Mouse (Mus musculus) liver, adult (tissue): ENCODE measurements around the gene Pphln1.

ENCODE experiments used
- GATA4 ChIP-seq: IDR thresholded peaks from 2 replicates; pipeline ENCODE4 v1.6.1; 2014; ENCODE audit warnings: mild to moderate bottlenecking, low read length; ENCODE audit not compliant: insufficient replicate concordance

The Pphln1 gene

GRCm38 (mm10) chr15:93397826-93398698 lies at the start of gene Pphln1, which contains the start of gene Zcrb1:
Gene Pphln1, plus strand, starts transcription at chr15:93398350.
Gene Zcrb1, minus strand, starts transcription at chr15:93398334.
- TF ChIP-seq GATA4: peak; percentile 30; the same call in 1 of the 2 replicates

- TF ChIP-seq GATA4: no peak
Measured at GRCm38 (mm10) chr15:93358346-93359095, 39.6 kb upstream of the Pphln1 start.

- no peak for TF ChIP-seq GATA4
Measured at GRCm38 (mm10) chr15:93365561-93365960, 32.6 kb upstream of the Pphln1 start.

DNA sequence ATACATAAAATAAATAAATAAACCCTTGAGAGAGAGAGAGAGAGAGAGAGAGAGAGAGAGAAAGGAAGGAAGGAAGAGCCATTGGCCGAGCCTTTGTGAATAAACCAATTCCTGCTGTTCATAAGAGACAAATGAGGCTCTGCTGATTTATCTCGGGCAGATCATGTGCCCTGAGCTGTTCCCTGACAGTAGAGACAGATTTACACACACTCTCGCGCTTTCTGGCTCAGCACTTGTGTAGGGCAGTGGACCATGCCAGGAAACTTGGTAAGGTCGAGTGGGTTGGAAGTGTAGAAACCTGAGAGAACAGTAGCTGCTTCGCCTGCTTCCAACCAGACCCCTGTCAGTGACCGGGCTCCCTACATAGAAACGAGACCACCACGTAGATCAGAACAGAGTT lies 29.6 kb upstream of the Pphln1 start:
- TF ChIP-seq GATA4: no peak

- TF ChIP-seq GATA4: no peak
Measured at GRCm38 (mm10) chr15:93371838-93372237, 26.3 kb upstream of the Pphln1 start.

DNA sequence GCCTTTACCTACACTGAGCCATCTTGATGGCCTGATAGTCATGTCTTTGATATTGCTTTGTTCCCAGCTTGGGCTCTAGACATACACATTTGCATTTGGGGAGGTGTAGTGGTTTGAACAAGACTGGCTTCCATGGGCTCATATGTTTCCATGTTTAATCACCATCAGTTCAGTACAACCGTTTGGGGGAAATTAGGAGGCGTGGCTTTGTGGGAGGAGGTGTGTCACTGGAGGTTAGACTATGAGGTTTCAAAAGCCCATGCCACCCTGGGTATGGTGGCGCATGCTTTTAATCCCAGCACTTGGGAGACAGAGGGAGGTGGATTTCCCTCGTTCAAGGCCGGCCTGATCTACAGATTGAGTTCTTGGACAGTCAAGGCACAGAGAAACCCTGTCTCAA lies 22.5 kb upstream of the Pphln1 start:
- no peak for TF ChIP-seq GATA4

DNA sequence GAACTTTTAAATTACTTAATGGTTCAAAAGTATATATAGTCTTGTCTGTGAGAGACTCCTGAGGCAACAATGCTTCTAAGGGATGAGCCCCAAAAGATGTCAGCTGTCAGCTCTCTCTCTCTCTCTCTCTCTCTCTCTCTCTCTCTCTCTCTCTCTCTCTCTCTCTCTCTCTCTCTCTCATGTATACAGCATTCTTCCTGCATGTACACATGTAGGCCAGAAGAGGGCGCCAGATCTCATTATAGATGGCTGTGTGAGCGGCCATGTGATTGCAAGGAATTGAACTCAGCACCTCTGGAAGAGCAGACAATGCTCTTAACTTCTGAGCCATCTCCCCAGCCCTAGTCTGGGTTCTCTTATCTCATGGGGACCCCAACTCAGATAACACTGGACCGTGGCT lies 19.0 kb upstream of the Pphln1 start:
- no peak for TF ChIP-seq GATA4

DNA sequence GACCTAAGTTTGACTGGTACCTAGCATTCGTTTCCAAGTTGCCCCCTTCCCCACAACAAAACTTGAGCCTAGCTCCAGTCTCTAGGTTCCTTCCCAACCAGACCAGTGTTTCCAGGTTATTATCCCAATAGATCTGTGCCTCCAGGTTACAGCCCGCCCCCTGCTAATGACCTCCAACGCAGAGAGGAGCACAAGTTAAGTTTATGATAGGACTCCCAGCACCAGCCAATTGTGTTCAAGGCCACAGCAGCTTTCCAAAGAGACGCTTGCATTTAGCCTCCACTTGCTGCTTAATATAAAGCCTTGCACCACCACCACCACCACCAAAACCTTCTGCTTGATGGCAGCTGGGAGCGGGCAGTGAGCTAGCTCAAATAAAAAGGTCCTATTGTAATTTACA lies 16.8 kb upstream of the Pphln1 start:
- TF ChIP-seq GATA4: no peak

DNA sequence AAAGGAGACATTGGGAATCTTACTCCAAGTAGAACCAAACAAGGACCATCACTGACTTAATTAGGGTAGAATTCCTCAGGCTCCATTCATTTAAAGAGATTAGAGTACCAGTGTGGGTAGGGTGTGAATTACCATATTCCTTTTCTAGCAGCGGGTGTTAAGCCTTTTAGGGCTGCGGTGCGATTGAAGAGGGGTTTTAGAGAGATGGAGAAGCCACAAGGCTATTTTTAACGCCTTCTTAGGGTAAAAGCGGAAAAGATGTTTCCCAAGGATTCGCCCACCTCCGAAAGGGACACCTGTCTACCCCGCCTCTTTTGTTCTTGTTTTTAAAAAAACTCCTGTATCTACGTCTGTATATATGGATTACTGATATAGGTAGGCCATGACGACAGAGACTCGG lies 881 bp upstream of the Pphln1 start:
- TF ChIP-seq GATA4: no peak

DNA sequence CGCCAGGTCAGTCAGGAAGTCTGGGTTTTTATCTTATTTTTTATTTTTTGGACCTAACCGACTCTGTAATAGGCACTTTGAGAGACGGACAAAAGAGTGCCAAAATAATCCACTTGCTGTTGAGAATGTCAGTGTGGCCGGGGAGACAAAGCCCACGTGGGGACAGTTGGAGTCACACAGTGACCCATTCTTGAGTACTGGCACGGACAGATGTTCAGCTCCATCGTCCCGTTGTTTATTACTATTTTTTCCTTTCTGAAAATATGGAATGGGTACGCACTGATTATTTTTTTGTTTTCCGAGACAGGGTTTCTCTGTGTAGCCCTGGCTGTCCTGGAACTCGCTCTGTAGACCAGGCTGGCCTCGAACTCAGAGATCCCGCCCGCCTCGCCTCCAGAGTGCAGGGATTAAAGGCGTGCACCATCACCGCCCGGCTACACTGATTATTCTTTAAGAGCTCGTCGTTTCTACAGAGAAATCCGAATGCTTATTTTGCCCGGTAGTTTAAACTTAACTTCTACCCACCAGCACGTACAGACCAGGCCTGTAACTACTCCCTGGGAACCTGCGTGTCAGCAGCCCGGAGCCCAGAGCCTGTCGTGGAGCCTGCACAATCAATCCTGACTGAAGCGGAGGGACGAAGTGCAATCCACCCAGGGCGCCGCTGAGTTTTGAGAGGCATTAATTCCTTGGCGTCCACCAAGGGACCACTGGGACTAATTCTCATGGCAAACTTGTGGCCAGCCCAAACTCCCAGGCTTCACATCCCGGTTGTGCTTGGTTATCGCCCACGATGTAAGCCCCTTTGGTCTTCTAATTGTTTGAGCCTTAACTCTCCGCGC lies 770 bp downstream of the Pphln1 start:
- TF ChIP-seq GATA4: no peak

GRCm38 (mm10) chr15:93401446-93401845 lies 3.3 kb downstream of the Pphln1 start:
- TF ChIP-seq GATA4: no peak

GRCm38 (mm10) chr15:93402730-93403129 lies 4.6 kb downstream of the Pphln1 start:
- TF ChIP-seq GATA4: no peak

DNA sequence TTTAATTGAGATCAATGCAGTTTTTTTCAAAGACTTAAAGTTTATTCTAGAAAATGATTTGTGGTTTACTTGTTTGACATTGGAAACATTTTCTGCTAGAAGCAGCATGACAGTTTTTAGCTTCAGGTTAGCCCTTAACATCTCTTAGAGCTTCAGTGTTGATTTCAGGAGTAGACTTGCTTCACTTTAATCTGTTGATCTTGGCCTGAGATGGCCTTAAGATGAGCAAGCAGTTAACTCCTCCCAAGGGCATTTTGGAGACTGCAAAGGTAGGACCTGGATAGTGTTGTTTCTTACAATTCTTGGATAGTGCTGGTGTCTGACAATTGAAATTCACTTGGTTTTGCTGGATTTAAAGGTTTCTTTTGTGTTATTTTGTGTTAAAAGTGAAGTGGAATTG lies 6.7 kb downstream of the Pphln1 start:
- TF ChIP-seq GATA4: no peak

- TF ChIP-seq GATA4: no peak
Measured at GRCm38 (mm10) chr15:93405446-93405986, 7.4 kb downstream of the Pphln1 start.

- no peak for TF ChIP-seq GATA4
Measured at GRCm38 (mm10) chr15:93406492-93406891, 8.3 kb downstream of the Pphln1 start.
